9 mouse cellular contexts compared by ENCODE assay signal in the genomic region with DNA sequence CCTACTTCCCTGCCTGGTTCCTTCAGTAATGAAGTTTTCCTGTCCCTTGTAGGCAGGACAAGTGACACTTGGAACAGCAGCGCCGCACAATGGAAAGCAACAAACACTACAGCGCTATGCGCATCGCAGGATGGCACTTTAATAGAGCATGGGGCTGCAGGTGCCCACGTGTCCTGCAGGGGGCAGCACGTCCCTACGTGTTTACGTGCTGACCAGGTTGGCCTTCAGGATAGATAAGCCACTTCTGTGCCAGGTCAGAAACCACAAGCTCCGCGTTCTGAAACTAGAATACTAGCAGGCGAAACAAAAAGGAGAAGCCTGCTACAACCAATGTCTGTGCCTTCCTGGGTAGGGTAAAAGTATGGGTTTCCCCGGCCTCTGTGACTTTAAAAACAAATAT. TPM values are rescaled to one million over a fixed set of nuclear protein-coding genes. Genes with fewer than 3 reads are reported as not detected.
DNase-seq lines count a peak whose midpoint lies in the region; ATAC-seq lines count a peak whose summit lies in the region.
"Had no signal": no experiment of that assay in that cellular context is flagged by ENCODE, and none has a peak within 500 bp of the region (broad histone marks: within the 10 kb centered on the region; RNA-seq: fewer than 3 reads in every experiment).

No protein-coding gene starts in this region.

- no peak overlapping the region for H3K9ac ChIP-seq in heart, embryonic 13.5 days
- no peak overlapping the region for H3K9ac ChIP-seq in lung, embryonic 16.5 days (ENCODE audit: low read length)
- H3K9ac ChIP-seq: midbrain, embryonic 12.5 days had no signal

- H3K27ac ChIP-seq in heart, embryonic 13.5 days (replicated peaks): no peak overlapping the region
- no peak overlapping the region for H3K27ac ChIP-seq in lung, embryonic 16.5 days (ENCODE audit: low read length)
- H3K27ac ChIP-seq: midbrain, embryonic 12.5 days had no signal

- no peaks in the 10 kb centered on the region for H3K27me3 ChIP-seq in heart, embryonic 13.5 days (replicated peaks)
- no peaks in the 10 kb centered on the region for H3K27me3 ChIP-seq in lung, embryonic 16.5 days (ENCODE audit: control insufficient read depth, insufficient read depth, low read depth, low read length)
- H3K27me3 ChIP-seq: midbrain, embryonic 12.5 days had no signal

- peak; percentile 21 to 51 for DNase-seq in CD8-positive naive resting alpha-beta T cell, adult 2 months (ENCODE audit: low read depth in 2 of 2, low spot score in 2 of 2)
- DNase-seq in adrenal gland, adult (ENCODE audit: inconsistent age in 2 of 2, low spot score in 1 of 2): peak; percentile 88 to 94
- peak; percentile 84 for DNase-seq in embryo, embryonic 11 days
- peak; percentile 55 for DNase-seq in layer of hippocampus, adult 9-10 months (ENCODE audit: low spot score)
- DNase-seq in right cerebral cortex, postnatal 14 days: peak; percentile 79
- peak; percentile 15 to 48 for DNase-seq in urinary bladder, postnatal 36 days (ENCODE audit: low spot score in 2 of 2)

- ATAC-seq in heart, embryonic 13.5 days (ENCODE audit: extremely low read depth, insufficient number of reproducible peaks, low FRiP score, low TSS enrichment): no peak
- ATAC-seq in lung, embryonic 16.5 days (ENCODE audit: low read depth): peak; percentile 36; the same call in 1 of the 2 replicates

- no peaks in the 10 kb centered on the region for H3K9me3 ChIP-seq in heart, embryonic 13.5 days
- H3K9me3 ChIP-seq in lung, embryonic 16.5 days (ENCODE audit: control insufficient read depth, low read length): no peaks in the 10 kb centered on the region
- H3K9me3 ChIP-seq: midbrain, embryonic 12.5 days had no signal

- WGBS in heart, embryonic 13.5 days: 21% methylated on average over 13 of the region's 13 CpGs
- WGBS in lung, embryonic 16.5 days: 14% methylated on average over 13 of the region's 13 CpGs

- H3K4me1 ChIP-seq in heart, embryonic 13.5 days: no peaks in the 10 kb centered on the region
- no peaks in the 10 kb centered on the region; the same call in 1 of the 2 replicates for H3K4me1 ChIP-seq in lung, embryonic 16.5 days (replicated peaks; ENCODE audit: control insufficient read depth, insufficient read depth, low read length)
- H3K4me1 ChIP-seq: midbrain, embryonic 12.5 days had no signal

- no peak overlapping the region for H3K4me3 ChIP-seq in heart, embryonic 13.5 days
- H3K4me3 ChIP-seq in lung, embryonic 16.5 days (ENCODE audit: low read length): no peak overlapping the region
- H3K4me3 ChIP-seq: midbrain, embryonic 12.5 days had no signal

- H3K4me2 ChIP-seq in heart, embryonic 13.5 days: peak overlapping the region; percentile 18; the same call in 1 of the 2 replicates
- H3K4me2 ChIP-seq in lung, embryonic 16.5 days (ENCODE audit: low read depth, low read length): no peak overlapping the region
- H3K4me2 ChIP-seq: midbrain, embryonic 12.5 days had no signal

- no peaks in the 10 kb centered on the region for H3K36me3 ChIP-seq in heart, embryonic 13.5 days
- H3K36me3 ChIP-seq in lung, embryonic 16.5 days (ENCODE audit: control insufficient read depth, insufficient read depth, low read length): no peaks in the 10 kb centered on the region
- H3K36me3 ChIP-seq: midbrain, embryonic 12.5 days had no signal

RNA-seq across cellular contexts. Expression of a gene that starts 30.6 kb away (rescaled TPM):
- polyA plus RNA-seq in heart, embryonic 13.5 days (2015; fragmentation: Nextera tagmentation; extraction: Ambion mirVana): 0.49 and 0.69 TPM in 2 replicates
- 0.40 and 0.49 TPM in 2 replicates for polyA plus RNA-seq in lung, embryonic 16.5 days (2015; fragmentation: Nextera tagmentation; extraction: Ambion mirVana)

RNA-seq across cellular contexts. Expression of a gene that starts 44.1 kb away (rescaled TPM):
- polyA plus RNA-seq in heart, embryonic 13.5 days (2015; fragmentation: Nextera tagmentation; extraction: Ambion mirVana): 0.97 and 1.1 TPM in 2 replicates
- polyA plus RNA-seq in lung, embryonic 16.5 days (2015; fragmentation: Nextera tagmentation; extraction: Ambion mirVana): 2.3 and 2.7 TPM in 2 replicates

Comparison
In these comparisons a context has a peak if more than half of its experiments do, and no peak if none do; other contexts are left out.
1. DNase-seq: peak in every context shown above with its lines; median percentile 91 in adrenal gland, adult; 84 in embryo, embryonic 11 days; 79 in right cerebral cortex, postnatal 14 days; 55 in layer of hippocampus, adult 9-10 months; 36 in CD8-positive naive resting alpha-beta T cell, adult 2 months; 32 in urinary bladder, postnatal 36 days.